Mouse (Mus musculus): ENCODE results near the gene Rbfox1. TPM values are rescaled to one million over a fixed set of nuclear protein-coding genes. Genes with fewer than 3 reads are reported as not detected.

Gene Rbfox1
- total and polyA plus RNA-seq, 3 experiments: not detected

DNA sequence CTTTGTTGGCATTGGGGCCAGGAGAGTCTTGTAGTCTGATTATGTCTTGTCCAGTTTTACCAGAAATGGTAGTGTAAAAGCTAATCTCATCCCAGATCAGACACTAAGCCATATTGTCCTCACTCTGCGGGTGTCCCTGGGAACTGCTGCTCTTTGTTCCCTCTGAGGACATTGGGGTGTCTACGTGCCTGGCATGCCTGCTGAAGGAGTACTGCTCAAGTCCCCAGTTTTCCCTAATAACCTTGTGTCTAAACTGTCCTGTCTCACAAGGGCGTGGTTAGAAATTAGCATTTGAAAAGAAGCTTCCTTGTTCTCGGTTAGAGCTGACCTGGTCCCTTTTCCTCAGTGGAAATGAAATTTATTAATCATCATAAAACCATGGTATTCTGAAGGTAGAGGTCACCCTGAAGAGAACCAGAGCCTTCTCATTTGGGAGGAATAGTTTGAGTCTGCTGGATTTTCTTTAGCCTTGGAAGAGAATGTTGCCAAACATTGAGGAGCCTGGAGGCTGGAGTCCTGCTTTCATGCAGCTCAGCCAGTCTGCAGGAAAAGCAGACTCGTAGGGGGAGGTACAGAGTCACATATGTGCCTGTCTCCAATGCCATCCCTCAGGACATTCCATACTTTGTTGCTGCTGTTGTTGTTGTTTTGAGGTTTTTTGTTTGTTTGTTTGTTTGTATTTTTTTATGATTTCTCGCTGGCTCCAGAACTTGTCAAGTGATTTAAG is 1519.8 kb downstream of the Rbfox1 start:
- no peak overlapping the region for H3K27ac ChIP-seq (ENCODE audit: control insufficient read depth, low read depth, low read length)
- H3K4me1 ChIP-seq (ENCODE audit: control insufficient read depth in 1 of 2, insufficient read depth in 2 of 2, low read length in 2 of 2): no peaks in the 10 kb centered on the region
- H3K9me3 ChIP-seq (replicated peaks; ENCODE audit: insufficient read depth, low read length): no peaks in the 10 kb centered on the region
- no peaks in the 10 kb centered on the region for H3K36me3 ChIP-seq (ENCODE audit: control insufficient read depth in 1 of 2, insufficient read depth in 2 of 2, low read length in 2 of 2)
- H3K9ac ChIP-seq (ENCODE audit: control insufficient read depth, low read depth, low read length, poor library complexity, severe bottlenecking): no peak overlapping the region
- no peaks in the 10 kb centered on the region for H3K79me2 ChIP-seq (ENCODE audit: control insufficient read depth, insufficient read depth, low read length, poor library complexity)
- DNase-seq (ENCODE audit: low read depth, low spot score): no peak
- H3K27me3 ChIP-seq (ENCODE audit: control insufficient read depth in 1 of 2, insufficient read depth in 2 of 2, low read length in 2 of 2): no peaks in the 10 kb centered on the region
- TF ChIP-seq MXI1 (IDR thresholded peaks at IDR 0.05; ENCODE audit: low read depth, low read length): no peak
- TF ChIP-seq BHLHE40 (IDR thresholded peaks at IDR 0.05; ENCODE audit: borderline replicate concordance, low read depth, low read length): no peak
- no peak for TF ChIP-seq MYC (IDR thresholded peaks at IDR 0.05; ENCODE audit: low read depth, low read length)
- TF ChIP-seq CHD2 (IDR thresholded peaks at IDR 0.05; ENCODE audit: low read length): no peak
- no peak for TF ChIP-seq GABPA (IDR thresholded peaks at IDR 0.05; ENCODE audit: low read depth, low read length)
- no peak for TF ChIP-seq ZMIZ1 (IDR thresholded peaks at IDR 0.05; ENCODE audit: low read depth, low read length)
- TF ChIP-seq TCF12 (IDR thresholded peaks at IDR 0.05; ENCODE audit: low read depth, low read length): no peak
- no peak for TF ChIP-seq MYB (IDR thresholded peaks at IDR 0.05; ENCODE audit: low read depth, low read length)
- no peak for TF ChIP-seq E2F4 (IDR thresholded peaks at IDR 0.05; ENCODE audit: borderline replicate concordance, low read depth, low read length)
- no peak for TF ChIP-seq SMC3 (IDR thresholded peaks at IDR 0.05; ENCODE audit: low read depth, low read length)
- TF ChIP-seq TBP (IDR thresholded peaks at IDR 0.05; ENCODE audit: low read depth, low read length): no peak
- TF ChIP-seq GATA1 (IDR thresholded peaks at IDR 0.05; ENCODE audit: low read depth, low read length): no peak
- TF ChIP-seq HCFC1 (IDR thresholded peaks at IDR 0.05; ENCODE audit: low read depth, low read length): no peak
- TF ChIP-seq MEF2A (IDR thresholded peaks at IDR 0.05; ENCODE audit: extremely low read depth, insufficient replicate concordance, low read depth, low read length, poor library complexity, severe bottlenecking): no peak
- TF ChIP-seq MAFK (IDR thresholded peaks at IDR 0.05; ENCODE audit: borderline replicate concordance, low read depth, low read length): no peak
- TF ChIP-seq ZKSCAN1 (IDR thresholded peaks at IDR 0.05; ENCODE audit: low read depth, low read length): no peak
- TF ChIP-seq USF2 (IDR thresholded peaks at IDR 0.05; ENCODE audit: borderline replicate concordance in 1 of 2, insufficient read depth in 1 of 2, low read depth in 1 of 2, low read length in 2 of 2): no peak
- H3K4me3 ChIP-seq (ENCODE audit: control insufficient read depth in 1 of 2, insufficient read depth in 1 of 2, low read depth in 2 of 2, low read length in 2 of 2): no peak overlapping the region

DNA sequence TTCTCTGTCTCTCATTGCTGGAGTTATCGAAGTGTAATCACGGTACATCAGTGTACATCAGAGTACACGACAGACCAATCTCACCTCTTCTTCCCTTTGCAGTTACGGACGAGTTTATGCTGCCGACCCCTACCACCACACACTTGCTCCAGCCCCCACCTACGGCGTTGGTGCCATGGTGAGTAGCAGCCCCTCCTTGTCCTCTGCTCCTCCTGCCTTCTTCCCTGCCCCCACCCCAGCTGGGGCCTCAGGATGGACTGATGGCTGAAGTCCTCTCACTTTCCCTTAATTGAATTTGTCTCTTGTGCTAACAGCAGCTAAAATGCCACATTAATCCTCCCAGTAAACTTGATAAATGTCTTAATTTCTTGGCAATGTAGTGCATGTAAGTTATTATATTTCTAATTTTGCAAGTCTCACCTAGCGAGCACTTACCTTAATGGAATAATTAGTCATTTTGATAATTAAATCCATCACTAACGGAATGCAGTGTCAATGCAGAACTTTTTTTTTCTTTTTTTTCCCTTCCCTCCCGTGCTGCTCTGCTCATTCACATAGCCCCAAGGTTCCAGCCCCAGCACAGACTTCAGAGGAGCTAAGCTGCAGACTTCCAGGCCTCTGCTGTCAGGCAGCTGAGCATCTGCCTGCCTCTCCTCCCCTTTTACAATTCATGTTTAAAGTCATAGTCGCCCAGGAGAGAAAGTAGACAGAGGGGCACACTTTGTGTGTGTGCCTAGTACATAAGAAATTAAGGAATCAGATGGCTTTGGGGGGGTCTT is 1522.9 kb downstream of the Rbfox1 start:
- no peaks in the 10 kb centered on the region for H3K79me2 ChIP-seq (ENCODE audit: control insufficient read depth, insufficient read depth, low read length, poor library complexity)
- no peaks in the 10 kb centered on the region for H3K27me3 ChIP-seq (ENCODE audit: control insufficient read depth in 1 of 2, insufficient read depth in 2 of 2, low read length in 2 of 2)
- no peaks in the 10 kb centered on the region for H3K9me3 ChIP-seq (replicated peaks; ENCODE audit: insufficient read depth, low read length)
- H3K36me3 ChIP-seq (ENCODE audit: control insufficient read depth in 1 of 2, insufficient read depth in 2 of 2, low read length in 2 of 2): no peaks in the 10 kb centered on the region
- H3K4me1 ChIP-seq (ENCODE audit: control insufficient read depth in 1 of 2, insufficient read depth in 2 of 2, low read length in 2 of 2): no peaks in the 10 kb centered on the region
- no peak overlapping the region for H3K4me3 ChIP-seq (ENCODE audit: control insufficient read depth in 1 of 2, insufficient read depth in 1 of 2, low read depth in 2 of 2, low read length in 2 of 2)
- no peak overlapping the region for H3K27ac ChIP-seq (ENCODE audit: control insufficient read depth, low read depth, low read length)
- H3K9ac ChIP-seq (ENCODE audit: control insufficient read depth, low read depth, low read length, poor library complexity, severe bottlenecking): no peak overlapping the region
- DNase-seq (ENCODE audit: low read depth, low spot score): no peak
- no peak for TF ChIP-seq USF2 (IDR thresholded peaks at IDR 0.05; ENCODE audit: borderline replicate concordance in 1 of 2, insufficient read depth in 1 of 2, low read depth in 1 of 2, low read length in 2 of 2)
- TF ChIP-seq TAL1 (IDR thresholded peaks at IDR 0.05; ENCODE audit: low read length): no peak
- TF ChIP-seq KAT2A (conservative IDR thresholded peaks at IDR 0.05; ENCODE audit: low read depth, low read length): no peak
- TF ChIP-seq ZNF384 (IDR thresholded peaks at IDR 0.05; ENCODE audit: low read depth, low read length): no peak
- TF ChIP-seq E2F4 (IDR thresholded peaks at IDR 0.05; ENCODE audit: borderline replicate concordance, low read depth, low read length): no peak
- TF ChIP-seq ZKSCAN1 (IDR thresholded peaks at IDR 0.05; ENCODE audit: low read depth, low read length): no peak
- TF ChIP-seq NRF1 (IDR thresholded peaks at IDR 0.05; ENCODE audit: insufficient read depth, low read depth, low read length, poor library complexity, severe bottlenecking): no peak
- TF ChIP-seq MXI1 (IDR thresholded peaks at IDR 0.05; ENCODE audit: low read depth, low read length): no peak
- TF ChIP-seq MYC (IDR thresholded peaks at IDR 0.05; ENCODE audit: low read depth, low read length): no peak
- no peak for TF ChIP-seq RAD21 (IDR thresholded peaks at IDR 0.05; ENCODE audit: low read depth, low read length)
- TF ChIP-seq RCOR1 (IDR thresholded peaks at IDR 0.05; ENCODE audit: low read depth, low read length): no peak
- TF ChIP-seq USF1 (IDR thresholded peaks at IDR 0.05; ENCODE audit: low read depth, low read length): no peak
- TF ChIP-seq MEF2A (IDR thresholded peaks at IDR 0.05; ENCODE audit: extremely low read depth, insufficient replicate concordance, low read depth, low read length, poor library complexity, severe bottlenecking): no peak
